Mouse (Mus musculus): ENCODE measurements around the gene Zfyve19. TPM values are rescaled to one million over a fixed set of nuclear protein-coding genes. Genes with fewer than 3 reads are reported as not detected.

Gene Zfyve19
- total and polyA plus RNA-seq, 3 experiments, result 37.4 to 52.5 TPM; not detected in 1

- H3K9me3 ChIP-seq (replicated peaks; ENCODE audit: insufficient read depth, low read length), result no peaks in the 10 kb centered on the region
- H3K36me3 ChIP-seq (ENCODE audit: control insufficient read depth in 1 of 2, insufficient read depth in 2 of 2, low read length in 2 of 2), result peaks cover 0 to 12% of the 10 kb centered on the region in 2 experiments; a peak in 2 of 4 replicates
- no peak overlapping the region for H3K27ac ChIP-seq (ENCODE audit: control insufficient read depth, low read depth, low read length)
- no peak for DNase-seq (ENCODE audit: low read depth, low spot score)
- TF ChIP-seq CHD1 (IDR thresholded peaks at IDR 0.05; ENCODE audit: low read depth, low read length) (no peak), MAZ (IDR thresholded peaks at IDR 0.05; ENCODE audit: low read depth, low read length) (no peak), MYC (IDR thresholded peaks at IDR 0.05; ENCODE audit: low read depth, low read length) (no peak), POLR2A (IDR thresholded peaks at IDR 0.05; ENCODE audit: control insufficient read depth in 1 of 2, insufficient read depth in 1 of 2, low read depth in 1 of 2, low read length in 2 of 2, poor library complexity in 1 of 2) (no peak), SMC3 (IDR thresholded peaks at IDR 0.05; ENCODE audit: low read depth, low read length) (no peak), SIN3A (IDR thresholded peaks at IDR 0.05; ENCODE audit: low read length) (no peak), ZKSCAN1 (IDR thresholded peaks at IDR 0.05; ENCODE audit: low read depth, low read length) (no peak), NELFE (IDR thresholded peaks at IDR 0.05; ENCODE audit: low read depth, low read length) (no peak), ZC3H11A (IDR thresholded peaks at IDR 0.05; ENCODE audit: low read depth, low read length) (no peak), GABPA (IDR thresholded peaks at IDR 0.05; ENCODE audit: low read depth, low read length) (no peak), HCFC1 (IDR thresholded peaks at IDR 0.05; ENCODE audit: low read depth, low read length) (no peak), MXI1 (IDR thresholded peaks at IDR 0.05; ENCODE audit: low read depth, low read length) (no peak), CTCF (IDR thresholded peaks at IDR 0.05 in 2 of 3, conservative IDR thresholded peaks at IDR 0.05 in 1 of 3; ENCODE audit: control insufficient read depth in 1 of 3, insufficient read depth in 1 of 3, low read depth in 2 of 3, low read length in 3 of 3, poor library complexity in 1 of 3, severe bottlenecking in 1 of 3) (no peak), EP300 (IDR thresholded peaks at IDR 0.05; ENCODE audit: low read depth in 1 of 2, low read length in 2 of 2) (no peak), ZNF384 (IDR thresholded peaks at IDR 0.05; ENCODE audit: low read depth, low read length) (no peak), RCOR1 (IDR thresholded peaks at IDR 0.05; ENCODE audit: low read depth, low read length) (no peak), UBTF (IDR thresholded peaks at IDR 0.05; ENCODE audit: borderline replicate concordance, insufficient read depth, low read depth, low read length) (no peak)
- H3K4me3 ChIP-seq (ENCODE audit: control insufficient read depth in 1 of 2, insufficient read depth in 1 of 2, low read depth in 2 of 2, low read length in 2 of 2), result no peak overlapping the region
- no peak overlapping the region for H3K9ac ChIP-seq (ENCODE audit: control insufficient read depth, low read depth, low read length, poor library complexity, severe bottlenecking)
- peaks cover 7 to 31% of the 10 kb centered on the region in 2 experiments; a peak in 3 of 4 replicates for H3K4me1 ChIP-seq (ENCODE audit: control insufficient read depth in 1 of 2, insufficient read depth in 2 of 2, low read length in 2 of 2)
- H3K27me3 ChIP-seq (ENCODE audit: control insufficient read depth in 1 of 2, insufficient read depth in 2 of 2, low read length in 2 of 2), result no peaks in the 10 kb centered on the region
- no peaks in the 10 kb centered on the region for H3K79me2 ChIP-seq (ENCODE audit: control insufficient read depth, insufficient read depth, low read length, poor library complexity)
These were observed 33.6 kb upstream of the Zfyve19 start for GRCm38 (mm10) chr2:119174866-119175265.

DNA sequence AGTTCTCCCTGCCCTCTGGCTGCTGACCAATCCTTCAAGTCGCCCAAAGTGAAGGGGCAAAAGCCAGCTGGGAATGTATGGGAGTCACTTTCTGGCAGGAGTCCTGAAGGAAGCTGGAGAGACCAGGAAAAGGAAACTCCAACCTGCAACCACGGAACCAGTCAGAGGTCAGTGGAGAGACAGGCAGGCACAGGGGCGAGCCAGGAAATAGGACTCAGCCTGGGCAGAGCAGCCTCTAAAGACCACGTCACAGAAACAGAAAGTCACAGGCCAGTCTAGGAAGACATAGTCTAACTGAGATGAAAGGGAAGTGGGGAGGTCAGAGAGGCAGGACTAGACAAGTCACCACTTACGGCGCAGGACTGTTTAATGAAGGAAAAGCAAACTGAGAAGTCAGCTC lies 32.8 kb upstream of the Zfyve19 start:
- Histone ChIP-seq H3K4me1 (ENCODE audit: control insufficient read depth in 1 of 2, insufficient read depth in 2 of 2, low read length in 2 of 2) (peaks cover 5 to 27% of the 10 kb centered on the region in 2 experiments; a peak in 3 of 4 replicates), H3K27ac (ENCODE audit: control insufficient read depth, low read depth, low read length) (no peak overlapping the region), H3K27me3 (ENCODE audit: control insufficient read depth in 1 of 2, insufficient read depth in 2 of 2, low read length in 2 of 2) (no peaks in the 10 kb centered on the region), H3K4me3 (ENCODE audit: control insufficient read depth in 1 of 2, insufficient read depth in 1 of 2, low read depth in 2 of 2, low read length in 2 of 2) (no peak overlapping the region), H3K36me3 (ENCODE audit: control insufficient read depth in 1 of 2, insufficient read depth in 2 of 2, low read length in 2 of 2) (peaks cover 0 to 11% of the 10 kb centered on the region in 2 experiments; a peak in 2 of 4 replicates), H3K79me2 (ENCODE audit: control insufficient read depth, insufficient read depth, low read length, poor library complexity) (no peaks in the 10 kb centered on the region), H3K9ac (ENCODE audit: control insufficient read depth, low read depth, low read length, poor library complexity, severe bottlenecking) (no peak overlapping the region), H3K9me3 (replicated peaks; ENCODE audit: insufficient read depth, low read length) (no peaks in the 10 kb centered on the region)
- DNase-seq (ENCODE audit: low read depth, low spot score), result no peak
- TF ChIP-seq RAD21 (IDR thresholded peaks at IDR 0.05; ENCODE audit: low read depth, low read length) (no peak), TAL1 (IDR thresholded peaks at IDR 0.05; ENCODE audit: low read length) (no peak), ZKSCAN1 (IDR thresholded peaks at IDR 0.05; ENCODE audit: low read depth, low read length) (no peak), USF2 (IDR thresholded peaks at IDR 0.05; ENCODE audit: borderline replicate concordance in 1 of 2, insufficient read depth in 1 of 2, low read depth in 1 of 2, low read length in 2 of 2) (no peak), HCFC1 (IDR thresholded peaks at IDR 0.05; ENCODE audit: low read depth, low read length) (no peak), UBTF (IDR thresholded peaks at IDR 0.05; ENCODE audit: borderline replicate concordance, insufficient read depth, low read depth, low read length) (no peak), CTCF (IDR thresholded peaks at IDR 0.05 in 2 of 3, conservative IDR thresholded peaks at IDR 0.05 in 1 of 3; ENCODE audit: control insufficient read depth in 1 of 3, insufficient read depth in 1 of 3, low read depth in 2 of 3, low read length in 3 of 3, poor library complexity in 1 of 3, severe bottlenecking in 1 of 3) (no peak), MAZ (IDR thresholded peaks at IDR 0.05; ENCODE audit: low read depth, low read length) (no peak), MAX (IDR thresholded peaks at IDR 0.05; ENCODE audit: low read length) (no peak)
